Mouse (Mus musculus) embryo, embryonic 9.5 days (tissue): ENCODE data around the gene Gm5105.

ENCODE experiments used
- DNase-seq: peaks from one replicate; pipeline ENCODE4 v3.0.0-alpha.2; 2017; ENCODE audit errors: extremely low spot score

Gene Gm5105

DNA sequence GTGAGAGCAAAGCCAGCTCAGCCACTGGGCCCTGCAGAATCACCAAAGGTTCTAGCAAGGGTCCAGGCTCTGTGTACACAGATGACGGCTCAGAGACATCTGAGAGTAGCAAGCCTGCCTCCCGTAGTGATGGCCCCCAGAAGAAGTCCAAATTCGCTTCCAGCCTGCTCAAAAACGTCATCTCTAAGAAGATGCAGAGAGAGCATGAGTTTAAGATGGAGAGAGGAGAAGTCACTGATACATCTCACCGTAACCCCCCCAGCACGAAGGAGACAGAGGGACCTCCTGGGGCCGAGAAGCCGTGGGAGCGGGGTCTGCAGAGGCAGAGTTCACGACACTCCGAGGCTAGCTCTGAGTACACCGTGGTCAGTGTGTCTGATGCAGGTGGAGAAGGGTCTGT lies at the start of gene Gm5105:
Gm5105 (minus strand) TSS at position 101 of the 400 bp plus-strand sequence.
- DNase-seq, result no peak

GRCm38 (mm10) chr3:138116871-138117270 lies 49.7 kb upstream of the Gm5105 start:
- DNase-seq, result no peak

DNA sequence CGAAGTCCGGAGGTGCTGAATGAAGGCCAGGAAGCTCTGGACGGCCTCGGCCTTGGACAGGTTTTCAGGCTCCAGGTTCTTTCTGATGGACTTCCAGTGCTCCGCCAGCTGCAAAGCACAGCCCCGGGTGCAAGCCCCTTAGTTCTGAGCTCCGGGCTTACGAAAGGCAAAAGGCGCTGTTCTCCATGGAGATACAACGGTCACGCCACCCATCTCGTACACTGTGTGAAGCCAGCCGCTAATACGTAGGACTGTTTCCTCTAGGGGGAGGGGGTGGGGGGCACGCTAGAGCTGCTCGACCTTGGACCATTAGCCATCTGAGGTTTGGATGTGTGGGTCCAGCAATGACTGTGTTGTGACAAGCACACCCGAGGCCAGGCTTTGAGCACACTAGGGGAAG lies 46.9 kb upstream of the Gm5105 start:
- DNase-seq, result no peak

DNA sequence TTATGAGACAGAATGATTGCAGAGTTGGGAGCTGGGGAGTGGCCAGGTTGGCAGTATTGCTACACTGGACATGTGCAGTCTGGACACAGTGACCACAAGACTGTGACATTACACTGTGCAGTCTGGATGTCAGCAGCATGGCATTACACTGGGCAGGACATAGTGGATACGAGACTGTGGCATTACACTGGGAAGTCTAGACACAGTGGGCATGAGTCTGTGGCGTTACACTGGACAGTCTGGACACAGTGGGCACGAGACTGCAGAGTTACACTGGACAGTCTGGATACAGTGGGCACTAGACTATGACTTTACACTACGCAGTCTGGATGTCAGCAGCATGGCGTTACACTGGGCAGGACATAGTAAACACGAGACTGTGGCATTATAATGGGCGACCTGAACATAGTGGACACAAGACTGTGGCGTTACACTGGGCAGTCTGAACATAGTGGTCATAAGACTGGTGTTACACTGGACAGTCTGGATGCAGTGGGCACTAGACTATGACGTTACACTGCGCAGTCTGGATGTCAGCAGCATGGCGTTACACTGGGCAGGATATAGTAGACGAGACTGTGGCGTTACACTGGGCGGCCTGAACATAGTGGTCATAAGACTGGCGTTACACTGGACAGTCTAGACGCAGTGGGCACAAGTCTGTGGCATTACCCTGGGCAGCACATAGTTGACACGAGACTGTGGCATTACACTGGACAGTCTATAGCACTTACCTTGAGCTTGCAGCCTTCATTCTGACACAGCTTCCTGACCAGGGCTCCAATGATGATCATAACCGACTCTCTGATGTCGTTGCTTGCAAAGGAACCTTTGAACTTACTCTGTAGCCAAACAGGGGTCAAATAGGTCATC lies 44.0 kb upstream of the Gm5105 start:
- DNase-seq, result no peak

- DNase-seq, result no peak
Observed at GRCm38 (mm10) chr3:138106887-138107286, 39.7 kb upstream of the Gm5105 start.

DNA sequence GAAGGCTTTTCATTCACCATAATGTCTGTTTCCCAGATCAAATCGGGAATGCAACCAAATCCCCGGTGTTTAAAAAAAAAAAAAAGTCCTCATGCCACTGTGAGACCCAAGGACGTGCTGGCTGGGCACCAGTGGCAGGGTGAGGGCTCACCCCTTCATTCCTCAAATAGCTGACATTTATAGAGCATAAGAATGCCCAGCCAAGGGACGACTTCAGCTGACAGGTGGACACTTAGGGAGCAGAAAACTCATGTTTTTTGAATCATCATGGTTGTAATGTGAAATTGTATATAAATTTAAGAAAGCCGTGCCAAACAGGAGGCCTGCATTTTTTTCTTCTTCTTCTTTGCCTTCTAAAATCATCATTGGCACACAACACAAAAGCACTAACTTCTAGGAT lies 37.9 kb upstream of the Gm5105 start:
- no peak for DNase-seq

- DNase-seq, result no peak
Observed at GRCm38 (mm10) chr3:138103690-138104089, 36.5 kb upstream of the Gm5105 start.

DNA sequence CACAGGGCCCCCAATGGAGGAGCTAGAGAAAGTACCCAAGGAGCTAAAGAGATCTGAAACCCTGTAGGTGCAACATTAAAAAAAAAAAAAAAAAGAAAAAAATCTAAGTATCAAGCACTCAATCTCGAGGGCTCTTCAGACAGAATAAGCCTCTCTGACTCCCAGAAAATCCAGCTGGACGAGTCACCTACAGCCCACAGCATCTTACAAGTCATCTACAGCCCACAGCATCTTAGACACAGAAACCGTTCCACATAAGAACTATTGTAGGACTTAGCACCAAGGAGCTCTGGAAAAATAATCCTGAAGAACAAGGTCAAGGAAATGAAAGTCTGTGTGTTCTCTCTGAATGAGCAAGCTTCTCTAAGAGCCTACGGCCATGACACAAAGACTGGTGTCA lies 34.7 kb upstream of the Gm5105 start:
- no peak for DNase-seq

- no peak for DNase-seq
Observed at GRCm38 (mm10) chr3:138097718-138098117, 30.5 kb upstream of the Gm5105 start.

GRCm38 (mm10) chr3:138096263-138097028 lies 29.3 kb upstream of the Gm5105 start:
- no peak for DNase-seq

DNA sequence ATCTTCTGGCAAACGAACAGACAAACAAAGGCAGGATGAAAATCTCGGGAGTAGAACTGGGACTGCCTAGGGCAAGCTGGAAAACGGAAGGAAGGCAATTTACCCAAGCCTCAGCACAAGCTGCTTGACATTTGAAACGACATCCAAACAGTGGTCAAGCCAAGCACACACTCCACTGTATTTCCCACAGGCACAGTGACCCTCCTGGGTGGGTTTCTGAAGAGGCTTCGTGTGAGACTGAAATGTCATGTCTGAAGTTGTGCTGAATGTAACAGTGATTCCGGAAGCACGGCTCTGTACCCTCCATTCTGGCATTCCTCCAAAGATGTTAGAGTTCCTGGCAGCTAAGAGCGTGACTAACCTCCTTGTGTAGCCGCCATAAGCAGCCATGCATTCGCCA lies 28.5 kb upstream of the Gm5105 start:
- DNase-seq, result no peak

DNA sequence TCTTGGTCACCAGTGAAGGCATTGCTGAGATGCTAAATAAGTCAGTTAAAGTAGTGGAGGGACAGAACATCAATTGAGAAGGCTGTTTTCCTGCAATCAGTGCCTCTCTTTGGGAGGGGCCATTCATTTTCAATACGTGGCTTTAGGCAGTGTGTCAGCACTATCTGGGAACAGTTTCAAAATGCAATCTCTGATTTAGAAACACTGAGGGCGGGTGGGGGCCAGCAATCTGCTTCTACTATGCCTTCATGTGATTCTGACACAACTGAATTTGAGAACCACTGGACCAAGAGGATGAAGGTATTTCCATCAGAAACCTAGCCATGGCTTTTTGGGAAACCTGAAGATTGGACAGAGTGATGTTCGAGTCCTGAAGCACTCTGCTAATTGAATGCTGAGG lies 28.1 kb upstream of the Gm5105 start:
- DNase-seq, result no peak

DNA sequence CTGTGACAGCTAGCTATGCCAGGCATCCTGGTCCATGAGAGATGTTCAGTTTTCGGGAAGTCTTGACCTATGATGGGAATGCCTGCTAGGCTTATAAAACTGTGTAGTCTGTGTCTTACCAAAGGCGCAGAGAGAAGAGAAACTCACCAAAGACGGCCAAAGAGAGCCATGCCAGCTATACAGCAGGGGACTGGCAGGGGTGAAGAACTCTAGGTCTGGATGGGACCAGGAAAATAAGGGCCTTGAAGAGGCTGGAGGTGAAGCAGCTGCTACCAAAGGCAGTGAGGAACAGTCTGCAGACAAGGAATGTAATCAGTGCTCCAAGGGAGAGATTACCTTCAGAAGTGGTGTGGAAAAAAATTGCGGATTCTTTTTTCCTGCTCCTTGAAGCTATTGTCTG lies 16.7 kb upstream of the Gm5105 start:
- DNase-seq, result no peak

DNA sequence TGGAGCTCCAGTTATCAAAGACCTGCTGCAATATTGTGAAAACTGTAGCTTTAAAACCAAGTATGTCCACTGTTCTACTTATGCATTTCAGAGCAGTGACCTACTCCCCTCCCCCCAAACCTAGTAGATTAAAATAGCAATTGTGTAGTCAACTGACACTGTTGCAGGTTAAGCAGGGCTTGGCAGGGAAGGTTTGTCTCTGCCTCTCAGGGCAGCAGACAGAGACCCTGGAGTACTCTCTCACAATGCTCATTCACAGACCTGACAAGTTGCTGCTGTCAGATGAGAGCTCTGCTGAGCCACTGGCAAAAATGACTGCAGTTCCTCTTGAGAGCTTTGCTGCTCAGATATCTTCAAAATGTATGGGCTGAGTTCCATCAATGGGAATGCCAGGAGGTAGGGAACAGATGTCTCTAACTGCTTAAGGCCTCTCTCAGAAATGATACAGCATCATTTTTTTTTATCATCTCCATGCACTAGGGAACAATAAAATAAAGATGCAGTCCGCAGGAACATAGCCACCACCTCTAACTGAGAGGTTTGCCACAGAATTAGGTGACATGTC lies 16.0 kb upstream of the Gm5105 start:
- no peak for DNase-seq

GRCm38 (mm10) chr3:138078701-138079100 lies 11.5 kb upstream of the Gm5105 start:
- DNase-seq, result no peak

- DNase-seq, result no peak
Observed at GRCm38 (mm10) chr3:138077476-138078340, 10.5 kb upstream of the Gm5105 start.

DNA sequence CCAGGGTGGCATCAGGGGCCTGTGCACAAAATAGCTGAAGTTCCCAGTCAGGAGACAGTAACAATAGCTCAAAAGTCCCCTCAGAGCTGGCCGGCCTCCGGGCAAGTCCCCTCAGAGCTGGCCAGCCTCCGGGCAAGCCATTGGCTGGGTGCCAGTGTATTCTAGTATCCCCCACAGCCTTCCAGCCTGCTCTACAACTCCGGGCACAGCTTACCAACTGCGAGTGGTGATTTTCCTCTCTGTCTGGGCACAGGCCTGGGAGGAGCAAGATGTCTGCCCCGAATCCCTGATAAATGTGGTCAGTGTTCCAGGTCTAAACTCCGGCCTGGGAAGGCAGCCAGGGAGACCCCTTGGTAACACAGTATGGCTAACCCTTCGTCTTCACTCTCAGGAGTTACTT lies 8.0 kb upstream of the Gm5105 start:
- no peak for DNase-seq

DNA sequence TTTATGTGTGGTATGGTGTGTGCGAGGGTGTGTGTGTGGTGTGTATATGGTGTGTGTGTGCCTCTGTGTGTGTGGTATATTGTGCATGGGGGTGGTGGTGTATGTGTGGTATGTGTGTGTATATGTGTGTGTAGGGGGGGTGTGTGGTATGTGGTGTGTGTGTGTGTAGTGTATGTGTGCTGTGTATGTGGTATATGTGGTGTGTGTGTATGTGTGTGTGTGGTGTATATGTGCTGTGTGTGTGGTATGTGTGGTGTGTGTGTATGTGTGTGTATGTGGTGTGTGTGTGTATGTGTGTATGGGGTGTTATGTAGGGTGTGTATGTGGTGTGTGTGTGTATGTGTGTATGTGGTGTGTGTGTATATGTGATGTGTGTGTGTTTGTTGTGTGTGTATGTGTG lies 7.0 kb upstream of the Gm5105 start:
- DNase-seq, result no peak

DNA sequence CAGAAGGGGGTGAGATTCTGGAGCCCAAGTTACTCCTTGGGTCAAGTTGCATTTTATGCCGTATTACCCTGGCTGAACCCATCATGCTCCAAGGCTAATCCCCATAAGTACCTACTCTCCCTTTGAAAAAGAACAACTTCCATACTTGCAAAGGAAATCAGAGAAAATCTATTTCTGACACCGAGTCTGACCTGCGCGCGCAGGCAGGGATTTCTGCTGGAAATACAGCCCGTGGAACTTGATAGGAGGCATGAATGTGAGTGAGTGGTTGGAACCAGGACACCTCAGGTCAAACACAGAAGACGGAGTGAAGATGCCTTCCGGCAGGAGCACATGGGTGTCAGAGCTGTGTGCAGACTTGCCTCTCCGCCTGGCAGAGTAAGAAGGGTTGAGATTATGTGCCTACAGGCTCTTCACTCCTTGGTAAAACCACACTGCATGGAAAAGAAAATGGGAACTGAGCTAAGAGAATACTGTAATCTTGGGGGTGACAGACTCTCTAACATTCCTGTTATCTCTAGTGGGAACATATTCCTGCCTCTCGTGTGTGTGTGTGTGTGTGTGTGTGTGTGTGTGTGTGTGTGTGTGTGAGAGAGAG lies 4.4 kb upstream of the Gm5105 start:
- DNase-seq, result no peak

DNA sequence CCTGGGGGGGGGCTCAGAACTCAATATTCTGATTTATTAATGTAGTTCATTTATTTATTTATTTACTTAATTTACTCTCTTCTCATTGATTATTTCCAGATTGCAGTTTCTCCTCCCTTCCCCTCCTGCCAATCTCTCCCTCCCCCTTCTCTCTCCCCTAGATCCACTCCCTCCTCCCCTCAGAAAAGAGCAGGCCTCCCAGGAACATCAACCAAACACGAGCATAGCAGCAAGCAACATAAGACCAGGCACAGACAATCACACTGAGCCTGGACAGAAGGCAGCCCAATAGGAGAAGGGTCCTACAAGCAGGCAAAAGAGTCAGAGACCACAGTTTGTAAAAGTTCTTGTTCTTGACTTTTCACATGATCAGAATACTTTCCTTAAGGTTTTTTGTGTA lies 3.8 kb upstream of the Gm5105 start:
- DNase-seq, result no peak

DNA sequence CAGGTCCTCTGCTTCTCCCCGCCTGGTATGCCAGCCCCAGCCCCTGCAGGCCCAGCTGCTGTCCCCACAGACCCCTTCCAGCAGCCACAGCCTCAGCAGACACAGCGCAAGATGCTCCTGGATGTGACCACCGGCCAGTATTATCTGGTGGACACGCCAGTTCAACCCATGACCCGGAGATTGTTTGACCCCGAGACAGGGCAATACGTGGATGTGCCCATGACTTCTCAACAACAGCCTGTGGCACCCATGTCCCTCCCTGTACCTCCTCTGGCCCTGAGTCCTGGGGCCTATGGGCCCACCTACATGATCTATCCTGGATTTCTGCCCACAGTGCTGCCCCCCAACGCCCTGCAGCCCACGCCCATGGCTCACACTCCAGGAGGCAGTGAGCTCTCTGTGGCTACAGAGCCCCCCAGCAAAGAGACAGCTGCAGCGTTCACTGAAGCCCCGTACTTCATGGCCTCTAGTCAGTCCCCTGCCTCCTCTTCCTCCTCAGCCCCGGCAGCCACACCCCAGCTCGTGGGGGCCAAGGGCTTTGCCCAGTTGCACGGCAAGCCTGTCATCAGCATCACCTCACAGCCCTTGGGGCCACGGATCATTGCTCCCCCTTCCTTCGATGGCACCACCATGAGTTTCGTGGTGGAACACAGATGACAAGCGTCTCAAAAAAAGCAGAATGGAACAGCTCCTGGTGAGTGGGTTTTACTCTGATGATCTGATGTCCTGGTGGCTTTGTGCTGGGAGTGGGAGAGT lies 2.7 kb upstream of the Gm5105 start:
- no peak for DNase-seq
